ENCODE assay signal across 27 mouse cellular contexts in genomic region chr1:118687726-118688125, GRCm38 (mm10). TPM values are rescaled to one million over a fixed set of nuclear protein-coding genes. Genes with fewer than 3 reads are reported as not detected.
DNase-seq lines count a peak whose midpoint lies in the region; ATAC-seq lines count a peak whose summit lies in the region.
"Had no signal": no experiment of that assay in that cellular context is flagged by ENCODE, and none has a peak within 500 bp of the region (broad histone marks: within the 10 kb centered on the region; RNA-seq: fewer than 3 reads in every experiment).

No protein-coding gene starts in this region.

- H3K4me2 ChIP-seq in heart, embryonic 11.5 days = no peak overlapping the region

- no peaks in the 10 kb centered on the region for H3K27me3 ChIP-seq in heart, embryonic 11.5 days (ENCODE audit: control insufficient read depth, insufficient read depth, low read length)
- H3K27me3 ChIP-seq: CH12.LX, Patski had no signal

- no peak overlapping the region for H3K4me3 ChIP-seq in heart, embryonic 11.5 days (ENCODE audit: low read depth, low read length)

- 79% methylated on average over 10 of the region's 10 CpGs for WGBS in heart, embryonic 11.5 days (ENCODE audit: insufficient replicate concordance)

- DNase-seq in A20 (ENCODE audit: low read depth, low spot score) = peak; percentile 6
- peak; percentile 44 for DNase-seq in ES-CJ7 (ENCODE audit: low read depth, low spot score)
- DNase-seq in R1 (ENCODE audit: low read depth, low spot score) = peak; percentile 53
- DNase-seq in ZHBTc4 (ENCODE audit: low read depth, low spot score) = peak; percentile 51
- DNase-seq in cerebellum, adult 9-11 months = no peak
- no peak for DNase-seq in embryo, embryonic 9.5 days (ENCODE audit: extremely low spot score)
- DNase-seq in adrenal gland, postnatal 14 days = no peak
- DNase-seq: adrenal gland, adult 2 months; adrenal gland, adult 8-10 months; adrenal gland, postnatal 10 days; adrenal gland, postnatal 25 days; adrenal gland, postnatal 36 days; B cell, adult 2 months; cerebellum, adult 11 months; cerebellum, adult 11-12 months; cerebellum, adult 18-20 months; cerebellum, adult 2 months; cerebellum, adult 8-10 months; cerebellum, adult 9-10 months; cerebellum, postnatal 10 days had no signal

- H3K9ac ChIP-seq in heart, embryonic 11.5 days (ENCODE audit: low read depth, low read length) = no peak overlapping the region

- no peak for ATAC-seq in heart, embryonic 11.5 days (replicated peaks; ENCODE audit: insufficient number of reproducible peaks, low FRiP score, low TSS enrichment)
- ATAC-seq: activated CD4-positive, CD25-positive, alpha-beta regulatory T cell, adult 4 months; CD4-positive, CD25-positive, alpha-beta regulatory T cell, adult 4 months; Patski had no signal

- H3K36me3 ChIP-seq in heart, embryonic 11.5 days (ENCODE audit: control insufficient read depth, insufficient read depth, low read length) = no peaks in the 10 kb centered on the region
- H3K36me3 ChIP-seq: G1E had no signal

- no peak overlapping the region for H3K27ac ChIP-seq in heart, embryonic 11.5 days (ENCODE audit: low read depth, low read length)

- H3K4me1 ChIP-seq in heart, embryonic 11.5 days (ENCODE audit: control insufficient read depth, insufficient read depth, low read length) = no peaks in the 10 kb centered on the region

- no peaks in the 10 kb centered on the region for H3K9me3 ChIP-seq in heart, embryonic 11.5 days (replicated peaks; ENCODE audit: control insufficient read depth, low read length)

RNA-seq across cellular contexts. Expression of gene Tfcp2l1, which starts 60.0 kb away (rescaled TPM):
- polyA plus RNA-seq in heart, embryonic 11.5 days (2014; fragmentation: Nextera tagmentation; extraction: Ambion mirVana) = 1.4 and 1.6 TPM in 2 replicates
- total RNA-seq in adrenal gland, postnatal 14 days (2021) = 0.56 and 1.7 TPM in 2 replicates
- total RNA-seq: MEL had no signal
- polyA plus RNA-seq: G1E had no signal

Comparison
In these comparisons a context has a peak if more than half of its experiments do, and no peak if none do; other contexts are left out.
1. DNase-seq: peak in A20 (single experiment), ES-CJ7 (single experiment), R1 (single experiment) and ZHBTc4 (single experiment); none in cerebellum, adult 9-11 months (single experiment), embryo, embryonic 9.5 days (single experiment) and adrenal gland, postnatal 14 days (single experiment).